Mouse (Mus musculus) testis, adult 2 months (tissue): Measurements from ENCODE around the gene Otulin.

Experiments used
- CTCF ChIP-seq: fragments of 200-500 bp; IDR thresholded peaks from 2 replicates; pipeline ENCODE4 v1.5.1; 2012; ENCODE audit warnings: low read depth, mild to moderate bottlenecking, inconsistent platforms, low read length, moderate library complexity; ENCODE audit not compliant: control insufficient read depth, insufficient read depth, insufficient replicate concordance
- POLR2A ChIP-seq: fragments of 200-500 bp; IDR thresholded peaks from 2 replicates; pipeline ENCODE4 v1.6.1; 2012; ENCODE audit warnings: low read depth, mild to moderate bottlenecking, inconsistent platforms, low read length, moderate library complexity; ENCODE audit not compliant: control insufficient read depth

- no peak for TF ChIP-seq CTCF
- no peak for TF ChIP-seq POLR2A
Measured at GRCm38 (mm10) chr15:27495981-27496401, 134.5 kb downstream of the Otulin start.
